Mouse (Mus musculus): ENCODE data around the gene Uqcr11.

GRCm38 (mm10) chr10:80454781-80455180 is 48.2 kb upstream of the Uqcr11 start:
- TF ChIP-seq CTCF (IDR thresholded peaks at IDR 0.05; ENCODE audit: low read depth) (no peak), EP300 (optimal IDR thresholded peaks at IDR 0.05) (no peak)
